Mouse (Mus musculus) liver, embryonic 18 days (tissue): Measurements from ENCODE around the gene Ano6. TPM values are rescaled to one million over a fixed set of nuclear protein-coding genes. Genes with fewer than 3 reads are reported as not detected.

ENCODE experiments used
- polyA plus RNA-seq: library from polyadenylated mRNA; depleted of rRNA; stranded (reverse); fragments of >200 nt; gene quantifications from 2 replicates; pipeline ENCODE4 v1.2.3, GENCODE M21; 2012; rRNA removed

Gene Ano6
- polyA plus RNA-seq: 5.8 and 6.6 TPM in 2 replicates

GRCm38 (mm10) chr15:95790529-95791071, at the start of gene Ano6:
Gene Ano6, plus strand, starts transcription at chr15:95790843.

Other genes starting within 250 kb of the Ano6 start
- gene Dbx2, start 134.9 kb upstream of the Ano6 start, polyA plus RNA-seq: not detected in 2 replicates